Mouse (Mus musculus): ENCODE measurements around the gene B4galt4.

GRCm38 (mm10) chr16:38697611-38698010, 44.5 kb upstream of the B4galt4 start:
- TF ChIP-seq POLR2A (IDR thresholded peaks at IDR 0.05; ENCODE audit: insufficient read depth, low read length): no peak
- no peak for TF ChIP-seq CTCF (IDR thresholded peaks at IDR 0.05; ENCODE audit: low read depth, low read length)

All from ES-Bruce4 (cell line).